Comparison of ENCODE assay signal across 8 mouse cellular contexts in the genomic region with DNA sequence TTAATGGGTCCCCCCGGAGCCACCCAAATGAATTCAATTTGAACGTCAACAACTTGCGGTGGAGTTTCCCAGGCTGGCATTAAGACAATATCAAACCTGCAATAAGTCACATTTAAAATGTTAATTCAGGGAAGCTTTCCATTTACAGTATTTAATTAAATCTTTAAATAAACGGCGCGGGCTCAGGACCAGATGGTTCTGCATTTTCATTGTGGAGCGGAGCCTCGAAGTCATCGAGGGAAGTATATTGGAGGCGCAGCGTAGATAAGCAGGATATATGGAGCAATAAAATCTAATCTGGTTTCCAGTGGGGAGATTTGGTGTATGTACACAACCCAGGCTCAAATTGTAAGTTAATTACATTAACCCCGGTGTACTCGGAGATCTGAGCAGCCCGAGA.
DNase-seq lines count a peak whose midpoint lies in the region; ATAC-seq and TF ChIP-seq lines count a peak whose summit lies in the region.

No protein-coding gene starts in this region.

- 2% methylated on average over 14 of the region's 14 CpGs for WGBS in embryonic facial prominence, embryonic 14.5 days
- under 1% methylated on average over 14 of the region's 14 CpGs for whole genome bisulfite sequencing in hindbrain, embryonic 16.5 days
- 4% methylated on average over 14 of the region's 14 CpGs for WGBS in midbrain, postnatal 0 days

- peaks cover 45% of the 10 kb centered on the region for H3K4me1 ChIP-seq in embryonic facial prominence, embryonic 14.5 days (ENCODE audit: control insufficient read depth, insufficient read depth, low read length)
- peaks cover 22% of the 10 kb centered on the region for H3K4me1 ChIP-seq in hindbrain, embryonic 16.5 days (ENCODE audit: control insufficient read depth, insufficient read depth, low read depth, low read length)
- peaks cover 9% of the 10 kb centered on the region; the same call in 1 of the 2 replicates for H3K4me1 ChIP-seq in midbrain, postnatal 0 days (ENCODE audit: insufficient read depth, low read length)

- H3K36me3 ChIP-seq in embryonic facial prominence, embryonic 14.5 days (ENCODE audit: control insufficient read depth, insufficient read depth, low read length) = no peaks in the 10 kb centered on the region
- H3K36me3 ChIP-seq in hindbrain, embryonic 16.5 days (ENCODE audit: control insufficient read depth, insufficient read depth, low read length) = no peaks in the 10 kb centered on the region
- no peaks in the 10 kb centered on the region for H3K36me3 ChIP-seq in midbrain, postnatal 0 days (ENCODE audit: insufficient read depth, low read length)

- no peak for TF ChIP-seq CTCF in layer of hippocampus, adult 2 months (conservative IDR thresholded peaks at IDR 0.05)
- no peak for TF ChIP-seq CTCF in midbrain, postnatal 0 days (IDR thresholded peaks at IDR 0.05)

- H3K27ac ChIP-seq in layer of hippocampus, adult 2 months = peak overlapping the region; percentile 43; the same call in 1 of the 2 replicates
- no peak overlapping the region for H3K27ac ChIP-seq in embryonic facial prominence, embryonic 14.5 days (replicated peaks; ENCODE audit: low read depth, low read length)
- H3K27ac ChIP-seq in hindbrain, embryonic 16.5 days (ENCODE audit: low read depth, low read length) = no peak overlapping the region
- H3K27ac ChIP-seq in midbrain, postnatal 0 days (ENCODE audit: low read depth, low read length) = no peak overlapping the region; the same call in 1 of the 2 replicates

- no peaks in the 10 kb centered on the region for H3K9me3 ChIP-seq in embryonic facial prominence, embryonic 14.5 days (ENCODE audit: control insufficient read depth, low read length)
- no peaks in the 10 kb centered on the region for H3K9me3 ChIP-seq in hindbrain, embryonic 16.5 days (ENCODE audit: control insufficient read depth, low read length)
- H3K9me3 ChIP-seq in midbrain, postnatal 0 days (ENCODE audit: low read length) = no peaks in the 10 kb centered on the region

- H3K4me3 ChIP-seq in layer of hippocampus, adult 2 months = peak overlapping the region; percentile 41
- H3K4me3 ChIP-seq in embryonic facial prominence, embryonic 14.5 days (ENCODE audit: low read depth, low read length) = peak overlapping the region; percentile 28
- no peak overlapping the region for H3K4me3 ChIP-seq in hindbrain, embryonic 16.5 days (ENCODE audit: low read length)
- peak overlapping the region; percentile 23; the same call in 1 of the 2 replicates for H3K4me3 ChIP-seq in midbrain, postnatal 0 days (ENCODE audit: low read depth, low read length)

- H3K4me2 ChIP-seq in embryonic facial prominence, embryonic 14.5 days (ENCODE audit: low read depth, low read length) = peak overlapping the region; percentile 52
- H3K4me2 ChIP-seq in hindbrain, embryonic 16.5 days (ENCODE audit: low read length) = peak overlapping the region; percentile 57
- peak overlapping the region; percentile 44 for H3K4me2 ChIP-seq in midbrain, postnatal 0 days (ENCODE audit: low read depth, low read length, poor library complexity, severe bottlenecking)

- no peak for DNase-seq in layer of hippocampus, adult 2 months (ENCODE audit: low spot score in 2 of 2)
- DNase-seq in layer of hippocampus, postnatal 14 days (ENCODE audit: low spot score in 2 of 2) = no peak
- no peak for DNase-seq in embryonic facial prominence, embryonic 14.5 days (ENCODE audit: low spot score)
- no peak for DNase-seq in midbrain, postnatal 0 days (ENCODE audit: low spot score)
- no peak for DNase-seq in cerebellum, postnatal 10 days
- DNase-seq in ovary, postnatal 10 days (ENCODE audit: low spot score) = no peak
- DNase-seq in frontal cortex, postnatal 14 days (ENCODE audit: low spot score in 2 of 2) = no peak

- H3K27me3 ChIP-seq in embryonic facial prominence, embryonic 14.5 days (replicated peaks; ENCODE audit: control insufficient read depth, insufficient read depth, low read length) = peaks cover 9% of the 10 kb centered on the region
- H3K27me3 ChIP-seq in hindbrain, embryonic 16.5 days (replicated peaks; ENCODE audit: control insufficient read depth, insufficient read depth, low read length) = peaks cover 3% of the 10 kb centered on the region; the same call in 1 of the 2 replicates
- H3K27me3 ChIP-seq in midbrain, postnatal 0 days (ENCODE audit: insufficient read depth, low read length) = no peaks in the 10 kb centered on the region

- H3K9ac ChIP-seq in embryonic facial prominence, embryonic 14.5 days (ENCODE audit: low read depth, low read length) = no peak overlapping the region
- no peak overlapping the region for H3K9ac ChIP-seq in hindbrain, embryonic 16.5 days (ENCODE audit: low read depth, low read length)
- H3K9ac ChIP-seq in midbrain, postnatal 0 days (replicated peaks; ENCODE audit: low read length, poor library complexity, severe bottlenecking) = 0 out of 2 replicates have a peak overlapping the region, but pooled peaks have one; percentile 1

- ATAC-seq in embryonic facial prominence, embryonic 14.5 days (ENCODE audit: low read depth) = no peak
- ATAC-seq in hindbrain, embryonic 16.5 days = no peak
- no peak for ATAC-seq in midbrain, postnatal 0 days (ENCODE audit: low FRiP score)
